Mouse (Mus musculus): ENCODE measurements around the gene Ltbp4. TPM values are rescaled to one million over a fixed set of nuclear protein-coding genes. Genes with fewer than 3 reads are reported as not detected.

The Ltbp4 gene
- polyA plus RNA-seq, 1 experiment = 54.5 TPM

DNA sequence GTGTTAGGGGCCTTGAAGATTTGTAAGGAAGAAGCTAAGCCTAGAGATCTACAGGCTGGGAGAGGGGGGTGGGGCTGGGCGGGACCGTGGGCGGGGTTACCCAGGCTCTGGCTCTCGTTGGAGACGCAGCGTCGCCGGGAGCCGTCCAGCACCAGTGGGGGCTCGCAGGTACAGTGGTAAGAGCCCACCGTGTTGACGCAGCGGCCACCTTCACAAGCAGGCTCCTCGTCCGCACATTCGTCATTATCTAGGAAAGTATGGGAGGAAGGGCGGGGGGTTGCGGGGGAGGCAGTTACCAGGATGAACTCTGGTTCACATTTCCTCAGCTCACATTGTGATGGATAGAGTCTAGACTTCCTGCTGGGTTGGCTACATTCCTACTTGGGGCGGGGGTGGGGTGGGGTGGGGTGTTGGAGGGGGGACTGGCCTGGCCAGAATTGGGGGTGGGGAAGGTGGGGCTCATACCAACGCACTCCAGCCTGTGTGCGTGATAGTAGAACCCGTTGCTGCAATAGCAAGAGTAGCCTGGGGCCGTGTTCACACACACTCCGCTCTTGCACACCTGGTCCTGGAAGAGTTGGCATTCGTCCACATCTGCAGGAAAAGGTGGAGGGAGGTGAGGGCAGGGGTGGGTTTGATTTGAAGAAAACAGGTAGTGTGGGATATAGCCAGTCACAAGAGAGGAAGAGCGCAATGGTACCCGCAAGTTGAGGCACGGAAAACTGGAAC, 28.5 kb downstream of the Ltbp4 start:
- TF ChIP-seq CTCF (IDR thresholded peaks at IDR 0.05; ENCODE audit: extremely low read depth, insufficient read depth, low read length) = no peak
- no peak for TF ChIP-seq POLR2A (IDR thresholded peaks at IDR 0.05; ENCODE audit: extremely low read depth, insufficient read depth, low read length)
- no peak overlapping the region for H3K4me3 ChIP-seq (ENCODE audit: insufficient read depth, low read length)
- no peak overlapping the region for H3K27ac ChIP-seq (ENCODE audit: insufficient read depth, low read length)
- H3K4me1 ChIP-seq (ENCODE audit: control insufficient read depth, insufficient read depth, low read length) = no peaks in the 10 kb centered on the region

DNA sequence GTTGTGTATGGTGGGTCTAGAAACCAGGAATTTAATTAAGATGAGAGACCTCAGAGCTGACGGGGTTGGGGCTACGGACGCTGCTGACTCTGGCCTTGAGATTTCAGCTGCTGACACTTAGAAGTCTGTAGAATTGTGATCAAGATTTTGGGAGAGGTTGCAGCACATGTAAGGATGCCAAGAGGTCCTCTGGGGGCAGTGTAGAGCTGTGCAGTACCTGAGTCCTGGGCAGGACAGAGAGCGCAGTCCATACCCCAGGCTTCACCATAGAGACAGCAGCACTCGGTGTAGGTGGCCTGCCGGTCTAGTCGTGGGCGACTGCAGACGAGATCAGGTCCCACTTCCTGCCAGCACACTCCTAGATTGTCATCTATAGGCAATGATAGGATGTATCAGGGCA, 29.9 kb downstream of the Ltbp4 start:
- Histone ChIP-seq H3K4me1 (ENCODE audit: control insufficient read depth, insufficient read depth, low read length) (no peaks in the 10 kb centered on the region), H3K27ac (ENCODE audit: insufficient read depth, low read length) (no peak overlapping the region), H3K4me3 (ENCODE audit: insufficient read depth, low read length) (no peak overlapping the region)
- TF ChIP-seq CTCF (IDR thresholded peaks at IDR 0.05; ENCODE audit: extremely low read depth, insufficient read depth, low read length) = no peak
- TF ChIP-seq POLR2A (IDR thresholded peaks at IDR 0.05; ENCODE audit: extremely low read depth, insufficient read depth, low read length) = no peak

DNA sequence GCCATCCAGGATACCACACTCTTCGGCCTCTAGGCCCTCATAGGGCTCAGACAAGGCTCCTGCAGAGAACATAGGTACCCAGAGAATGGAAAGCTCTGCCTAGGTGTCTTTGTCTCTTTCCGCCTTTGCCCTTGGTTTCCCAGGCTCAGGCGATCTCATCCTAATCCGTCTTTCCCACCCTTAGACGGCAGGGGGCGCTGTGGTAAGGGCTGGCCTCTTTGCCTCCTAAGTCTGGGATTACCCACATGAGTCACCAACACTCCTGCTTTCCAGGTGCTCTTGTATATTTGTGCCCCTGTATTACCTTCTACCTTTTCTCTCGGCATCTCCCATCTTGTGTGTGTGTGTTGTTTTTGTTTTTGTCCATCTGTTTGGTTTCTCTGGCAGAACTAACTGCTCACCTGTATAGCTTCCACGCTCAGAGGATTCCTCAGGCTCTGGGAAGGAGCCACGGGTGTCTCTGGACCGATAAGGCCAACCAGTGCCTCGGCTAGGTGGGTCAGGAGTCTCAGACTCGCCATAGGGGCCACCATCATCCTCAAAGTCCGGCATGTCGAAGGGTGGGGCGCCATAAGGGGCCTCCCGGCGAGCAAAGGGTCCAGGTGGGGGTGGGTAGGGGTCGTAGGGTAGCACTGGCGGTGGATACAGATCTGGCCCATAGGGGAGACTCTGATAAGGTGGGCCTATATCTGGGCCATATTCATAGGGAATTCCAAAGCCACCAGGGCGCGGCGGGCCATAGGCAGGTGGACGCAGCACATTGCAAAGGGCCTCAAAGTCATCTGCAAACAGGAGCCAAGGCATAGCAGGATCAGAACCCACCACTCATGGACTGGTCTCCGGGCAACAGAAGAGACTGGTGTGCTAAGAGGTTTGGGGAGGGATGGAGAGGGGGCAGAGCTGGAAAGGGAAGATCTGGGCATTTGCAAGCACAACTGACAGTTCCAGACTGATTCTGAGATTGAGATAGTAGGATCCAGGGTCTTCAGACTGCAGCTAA, 31.0 kb downstream of the Ltbp4 start:
- Histone ChIP-seq H3K27ac (ENCODE audit: insufficient read depth, low read length) (no peak overlapping the region), H3K4me1 (ENCODE audit: control insufficient read depth, insufficient read depth, low read length) (no peaks in the 10 kb centered on the region), H3K4me3 (ENCODE audit: insufficient read depth, low read length) (no peak overlapping the region)
- TF ChIP-seq CTCF (IDR thresholded peaks at IDR 0.05; ENCODE audit: extremely low read depth, insufficient read depth, low read length) (peak; percentile 63), POLR2A (IDR thresholded peaks at IDR 0.05; ENCODE audit: extremely low read depth, insufficient read depth, low read length) (no peak)

DNA sequence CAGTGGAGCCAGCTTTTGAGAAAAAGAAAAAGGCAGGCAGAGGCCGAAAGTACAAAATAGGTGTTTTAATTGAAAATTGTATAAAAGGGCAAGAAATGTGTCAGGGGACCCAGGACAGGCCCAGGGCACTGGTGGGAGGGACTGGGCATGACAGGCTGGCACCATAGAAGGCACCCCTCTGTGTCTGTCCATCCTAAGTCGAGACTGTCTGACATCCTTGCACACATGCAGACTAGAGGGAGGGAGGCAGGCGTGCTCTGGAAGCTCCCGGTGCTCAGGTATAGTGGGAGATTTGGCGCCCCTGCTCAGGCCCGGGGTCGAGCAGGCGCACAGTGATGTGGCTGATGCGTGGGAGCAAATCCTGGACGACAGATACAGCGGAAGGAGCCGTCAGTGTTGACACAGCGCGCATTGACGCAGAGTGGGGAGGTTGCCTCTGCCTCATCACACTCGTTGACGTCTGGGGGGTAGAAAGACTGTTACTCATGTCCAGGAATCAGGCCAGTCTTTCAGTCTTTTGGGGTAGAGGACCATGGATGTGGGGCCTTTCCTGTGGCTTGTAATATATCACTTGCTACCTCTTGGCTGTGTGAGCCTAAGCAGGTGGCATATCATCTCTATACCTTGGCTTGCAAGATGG, 32.3 kb downstream of the Ltbp4 start:
- no peak for TF ChIP-seq POLR2A (IDR thresholded peaks at IDR 0.05; ENCODE audit: extremely low read depth, insufficient read depth, low read length)
- no peak for TF ChIP-seq CTCF (IDR thresholded peaks at IDR 0.05; ENCODE audit: extremely low read depth, insufficient read depth, low read length)
- Histone ChIP-seq H3K4me1 (ENCODE audit: control insufficient read depth, insufficient read depth, low read length) (no peaks in the 10 kb centered on the region), H3K27ac (ENCODE audit: insufficient read depth, low read length) (no peak overlapping the region), H3K4me3 (ENCODE audit: insufficient read depth, low read length) (no peak overlapping the region)

- Histone ChIP-seq H3K4me3 (ENCODE audit: insufficient read depth, low read length) (no peak overlapping the region), H3K27ac (ENCODE audit: insufficient read depth, low read length) (no peak overlapping the region)
- peak; percentile 94 for TF ChIP-seq CTCF (IDR thresholded peaks at IDR 0.05; ENCODE audit: extremely low read depth, insufficient read depth, low read length)
- no peak for TF ChIP-seq POLR2A (IDR thresholded peaks at IDR 0.05; ENCODE audit: extremely low read depth, insufficient read depth, low read length)
Measured at GRCm38 (mm10) chr7:27302172-27302571, 35.3 kb downstream of the Ltbp4 start.

GRCm38 (mm10) chr7:27300801-27301200, 36.7 kb downstream of the Ltbp4 start:
- TF ChIP-seq CTCF (IDR thresholded peaks at IDR 0.05; ENCODE audit: extremely low read depth, insufficient read depth, low read length) (no peak), POLR2A (IDR thresholded peaks at IDR 0.05; ENCODE audit: extremely low read depth, insufficient read depth, low read length) (no peak)
- Histone ChIP-seq H3K4me1 (ENCODE audit: control insufficient read depth, insufficient read depth, low read length) (no peaks in the 10 kb centered on the region), H3K4me3 (ENCODE audit: insufficient read depth, low read length) (no peak overlapping the region), H3K27ac (ENCODE audit: insufficient read depth, low read length) (no peak overlapping the region)

More at GRCm38 (mm10) chr7:27302172-27302571, 35.3 kb downstream of the Ltbp4 start:
- H3K4me1 ChIP-seq (ENCODE audit: control insufficient read depth, insufficient read depth, low read length) = no peaks in the 10 kb centered on the region

- TF ChIP-seq CTCF (IDR thresholded peaks at IDR 0.05; ENCODE audit: extremely low read depth, insufficient read depth, low read length) = no peak
- TF ChIP-seq POLR2A (IDR thresholded peaks at IDR 0.05; ENCODE audit: extremely low read depth, insufficient read depth, low read length) = no peak
- Histone ChIP-seq H3K4me1 (ENCODE audit: control insufficient read depth, insufficient read depth, low read length) (no peaks in the 10 kb centered on the region), H3K27ac (ENCODE audit: insufficient read depth, low read length) (no peak overlapping the region)
Measured at GRCm38 (mm10) chr7:27300351-27300750, 37.1 kb downstream of the Ltbp4 start.

GRCm38 (mm10) chr7:27298816-27299215, 38.7 kb downstream of the Ltbp4 start:
- no peaks in the 10 kb centered on the region for H3K4me1 ChIP-seq (ENCODE audit: control insufficient read depth, insufficient read depth, low read length)
- TF ChIP-seq POLR2A (IDR thresholded peaks at IDR 0.05; ENCODE audit: extremely low read depth, insufficient read depth, low read length) = no peak
- no peak for TF ChIP-seq CTCF (IDR thresholded peaks at IDR 0.05; ENCODE audit: extremely low read depth, insufficient read depth, low read length)
- no peak overlapping the region for H3K4me3 ChIP-seq (ENCODE audit: insufficient read depth, low read length)
- H3K27ac ChIP-seq (ENCODE audit: insufficient read depth, low read length) = no peak overlapping the region

More at GRCm38 (mm10) chr7:27300351-27300750, 37.1 kb downstream of the Ltbp4 start:
- no peak overlapping the region for H3K4me3 ChIP-seq (ENCODE audit: insufficient read depth, low read length)

DNA sequence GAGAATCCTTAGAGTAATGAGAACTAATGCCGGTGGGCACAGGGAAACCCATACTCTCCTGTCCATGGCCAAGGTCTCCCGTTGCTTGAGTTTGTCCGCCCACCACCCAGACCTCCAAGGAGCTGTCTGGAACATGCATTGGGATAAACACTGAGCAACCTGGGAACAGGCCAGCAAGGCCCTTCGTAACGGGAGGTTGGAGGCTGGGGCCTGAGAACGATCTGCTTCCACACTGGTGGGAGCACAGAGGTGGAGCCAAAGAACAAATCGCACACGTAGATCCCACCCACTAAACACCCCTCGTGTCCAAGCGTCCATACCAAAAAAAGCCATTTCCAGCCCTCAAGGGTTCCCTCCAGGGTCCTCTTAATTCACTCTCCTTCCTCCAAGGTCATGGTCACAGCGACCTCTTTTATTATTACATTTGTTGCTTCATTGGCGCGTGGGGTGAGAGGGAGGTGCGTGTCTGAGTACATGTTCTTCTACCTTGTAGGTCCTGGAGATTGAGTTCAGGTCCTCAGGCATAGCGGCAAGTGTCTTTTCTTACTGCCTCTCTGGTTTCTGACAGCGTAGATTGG, 39.4 kb downstream of the Ltbp4 start:
- TF ChIP-seq POLR2A (IDR thresholded peaks at IDR 0.05; ENCODE audit: extremely low read depth, insufficient read depth, low read length) (no peak), CTCF (IDR thresholded peaks at IDR 0.05; ENCODE audit: extremely low read depth, insufficient read depth, low read length) (no peak)

More for the DNA sequence above, 39.4 kb downstream of the Ltbp4 start:
- no peaks in the 10 kb centered on the region for H3K4me1 ChIP-seq (ENCODE audit: control insufficient read depth, insufficient read depth, low read length)
- H3K27ac ChIP-seq (ENCODE audit: insufficient read depth, low read length) = no peak overlapping the region
- H3K4me3 ChIP-seq (ENCODE audit: insufficient read depth, low read length) = no peak overlapping the region
